Mouse (Mus musculus): ENCODE data around the gene Slc20a1.
A peak's percentile ranks its signal among the peaks of the same experiment; 100 is the strongest.

Gene Slc20a1

GRCm38 (mm10) chr2:129198436-129199327 lies at the start of gene Slc20a1:
Gene Slc20a1 (plus strand): TSS chr2:129198764.
- DNase-seq (ENCODE audit: low read depth), result peak; percentile 97

- no peak for DNase-seq (ENCODE audit: low read depth)
Measured at GRCm38 (mm10) chr2:129148836-129149235, 49.7 kb upstream of the Slc20a1 start.

DNA sequence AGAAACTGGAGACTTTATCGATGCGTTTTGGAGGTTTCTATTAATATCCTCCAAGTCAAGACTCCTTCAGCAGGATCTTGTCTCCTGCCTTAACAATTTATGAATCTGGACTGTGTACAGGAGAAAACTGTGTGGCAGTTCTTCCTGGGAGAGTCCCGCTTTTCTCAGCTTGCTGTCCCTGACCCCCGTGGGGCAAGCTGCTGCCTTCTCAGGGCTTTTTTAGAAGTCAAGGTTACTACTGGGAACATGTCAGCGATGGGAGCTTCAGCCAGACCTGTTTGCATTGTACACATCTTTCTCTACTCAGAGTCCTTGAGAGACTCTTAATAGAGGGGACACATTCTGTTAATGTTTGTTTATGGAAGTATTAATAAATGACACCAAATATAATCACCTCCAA lies 48.2 kb upstream of the Slc20a1 start:
- no peak for DNase-seq (ENCODE audit: low read depth)

DNA sequence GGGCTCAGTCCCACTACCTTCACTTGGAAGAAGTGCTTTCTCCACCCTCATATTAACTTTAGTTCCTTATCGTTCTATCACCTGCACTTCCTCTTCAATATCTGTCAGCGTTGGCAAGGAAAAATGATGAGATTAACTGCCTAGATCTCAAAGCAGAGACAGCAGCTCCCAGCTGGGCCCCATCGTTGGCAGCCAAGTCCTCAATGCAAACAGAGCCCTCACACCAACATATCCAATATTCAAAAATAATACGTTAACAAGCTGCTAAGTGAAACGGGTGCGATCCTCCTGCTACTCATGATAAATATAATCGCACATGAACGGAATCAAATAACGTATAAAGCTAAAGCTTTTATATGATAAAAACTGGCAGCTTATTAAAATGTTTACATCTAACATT lies 47.5 kb upstream of the Slc20a1 start:
- no peak for DNase-seq (ENCODE audit: low read depth)

GRCm38 (mm10) chr2:129152751-129153150 lies 45.8 kb upstream of the Slc20a1 start:
- DNase-seq (ENCODE audit: low read depth), result peak; percentile 26

GRCm38 (mm10) chr2:129164815-129165214 lies 33.7 kb upstream of the Slc20a1 start:
- DNase-seq (ENCODE audit: low read depth), result peak; percentile 57

GRCm38 (mm10) chr2:129166466-129167463 lies 31.8 kb upstream of the Slc20a1 start:
- DNase-seq (ENCODE audit: low read depth), result peak; percentile 86

DNA sequence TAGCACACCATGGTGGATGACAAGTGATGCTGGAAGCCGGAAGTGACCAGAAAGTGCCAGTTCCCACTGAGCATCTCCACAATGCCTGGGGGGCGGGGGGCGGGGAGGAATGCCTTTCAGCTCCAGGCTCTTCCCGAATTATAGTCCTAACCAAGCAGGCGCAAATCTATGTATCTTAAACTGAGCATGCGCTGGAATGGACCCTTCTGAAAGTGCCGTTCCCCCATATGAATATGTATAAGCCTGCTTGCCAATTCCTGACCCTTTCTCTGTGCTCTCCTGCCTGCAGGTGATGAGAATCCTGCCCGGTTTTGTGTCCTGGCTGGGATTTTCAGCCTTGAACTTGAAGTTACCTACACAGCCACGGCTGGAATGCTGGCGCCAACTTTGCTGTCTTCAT lies 25.2 kb upstream of the Slc20a1 start:
- no peak for DNase-seq (ENCODE audit: low read depth)

- peak; percentile 81 for DNase-seq (ENCODE audit: low read depth)
Measured at GRCm38 (mm10) chr2:129174474-129174873, 24.1 kb upstream of the Slc20a1 start.

DNA sequence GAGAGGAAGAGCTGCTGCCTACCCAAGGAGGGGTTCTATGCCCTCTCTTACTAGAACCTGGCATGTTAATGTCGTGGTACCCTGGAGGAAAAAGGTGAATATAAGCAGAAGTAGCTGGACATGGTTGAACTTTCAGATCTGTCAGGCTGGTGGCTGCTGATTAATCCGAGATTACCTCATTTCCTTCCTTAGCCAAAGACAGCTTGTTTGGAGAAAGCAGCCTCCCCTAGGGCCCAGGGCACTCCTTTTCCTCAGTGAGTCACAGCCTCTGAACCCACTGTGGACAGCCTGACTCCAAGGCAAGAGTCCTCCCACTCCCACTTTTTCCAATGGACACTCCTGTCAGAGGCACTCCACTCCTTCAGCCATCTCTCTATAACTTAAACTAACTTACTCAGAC lies 22.9 kb upstream of the Slc20a1 start:
- DNase-seq (ENCODE audit: low read depth), result peak; percentile 95

- DNase-seq (ENCODE audit: low read depth), result peak; percentile 67
Measured at GRCm38 (mm10) chr2:129176676-129177420, 21.7 kb upstream of the Slc20a1 start.

GRCm38 (mm10) chr2:129177661-129178060 lies 20.9 kb upstream of the Slc20a1 start:
- no peak for DNase-seq (ENCODE audit: low read depth)

DNA sequence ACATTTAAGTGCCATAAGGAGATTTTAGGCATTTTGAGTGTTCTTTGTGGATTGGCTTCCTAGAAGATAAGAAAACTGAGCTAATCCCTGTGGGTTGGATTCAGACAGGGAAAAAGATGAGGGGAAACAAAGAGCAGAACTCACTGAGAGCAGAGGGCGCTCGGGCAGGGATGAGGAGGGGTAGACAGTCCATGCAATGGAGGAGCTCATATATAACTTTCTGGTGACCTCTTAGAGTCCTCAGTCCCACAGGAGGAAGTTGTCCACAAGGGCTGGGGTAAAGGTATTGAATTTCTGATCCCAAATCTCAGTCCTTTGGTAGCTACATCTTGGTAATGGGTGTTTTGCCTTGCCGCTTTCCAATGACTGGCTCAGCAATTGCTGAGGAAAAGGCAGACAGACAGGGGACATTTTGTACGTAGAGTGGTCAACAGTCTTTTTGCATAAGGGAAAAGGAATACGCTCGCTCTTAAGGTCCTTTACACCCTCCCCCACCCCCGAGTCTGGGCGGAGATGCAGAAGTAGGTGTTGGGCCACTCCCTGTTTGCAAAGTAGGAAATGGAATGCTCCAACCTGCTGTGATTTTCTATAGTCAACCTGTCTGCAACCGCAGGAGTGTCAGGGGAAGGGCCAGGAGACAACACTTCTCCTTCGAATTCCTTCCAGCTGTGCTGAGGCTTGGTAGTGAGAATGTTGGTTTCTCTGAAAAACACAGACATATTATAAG lies 20.2 kb upstream of the Slc20a1 start:
- DNase-seq (ENCODE audit: low read depth), result no peak

- peak; percentile 97 for DNase-seq (ENCODE audit: low read depth)
Measured at GRCm38 (mm10) chr2:129179946-129180853, 18.4 kb upstream of the Slc20a1 start.

- DNase-seq (ENCODE audit: low read depth), result peak; percentile 70
Measured at GRCm38 (mm10) chr2:129181509-129181908, 17.1 kb upstream of the Slc20a1 start.

GRCm38 (mm10) chr2:129182412-129182811 lies 16.2 kb upstream of the Slc20a1 start:
- no peak for DNase-seq (ENCODE audit: low read depth)

DNA sequence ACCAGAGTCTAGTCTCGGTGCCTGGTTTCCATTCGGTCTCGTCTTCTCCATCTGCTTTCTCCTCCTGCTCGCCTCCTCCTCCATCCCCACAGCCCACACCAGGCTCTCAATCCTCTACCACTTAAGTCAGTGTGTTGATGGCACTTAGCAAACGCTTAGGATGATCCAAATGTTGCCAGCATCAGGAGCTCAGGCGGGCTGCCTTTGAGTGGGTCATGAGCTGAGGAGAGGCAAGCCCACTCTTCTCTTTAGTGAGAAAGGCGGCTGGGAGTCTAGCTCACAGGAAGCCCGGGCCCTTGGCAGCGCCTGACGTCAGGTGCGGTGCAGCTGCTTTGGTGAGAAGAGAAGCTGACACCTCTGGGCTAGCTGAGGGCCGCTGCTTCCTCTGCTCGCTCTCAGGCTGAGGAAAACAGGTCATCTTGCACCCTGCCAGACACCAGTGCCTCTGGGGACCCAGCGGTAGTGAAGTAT lies 15.0 kb upstream of the Slc20a1 start:
- no peak for DNase-seq (ENCODE audit: low read depth)

DNA sequence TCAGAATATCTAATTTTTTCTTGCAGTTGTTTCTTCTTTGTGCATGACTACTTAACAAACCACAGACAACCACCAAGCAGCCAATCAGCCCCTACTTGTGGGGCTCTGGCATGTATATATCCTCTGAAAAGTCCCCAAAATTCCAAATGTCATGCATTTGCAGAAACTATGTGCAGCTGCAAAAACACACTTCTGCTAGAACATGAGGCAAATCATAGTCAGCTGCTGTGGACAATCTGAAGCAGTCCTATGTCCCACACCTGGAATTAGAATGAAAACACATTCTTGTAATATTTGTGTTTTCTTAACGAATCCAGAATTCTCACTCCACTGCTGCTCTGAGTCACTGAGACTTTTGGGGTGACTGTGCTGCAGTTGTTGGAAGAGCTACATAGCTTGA lies 13.7 kb upstream of the Slc20a1 start:
- DNase-seq (ENCODE audit: low read depth), result no peak

DNA sequence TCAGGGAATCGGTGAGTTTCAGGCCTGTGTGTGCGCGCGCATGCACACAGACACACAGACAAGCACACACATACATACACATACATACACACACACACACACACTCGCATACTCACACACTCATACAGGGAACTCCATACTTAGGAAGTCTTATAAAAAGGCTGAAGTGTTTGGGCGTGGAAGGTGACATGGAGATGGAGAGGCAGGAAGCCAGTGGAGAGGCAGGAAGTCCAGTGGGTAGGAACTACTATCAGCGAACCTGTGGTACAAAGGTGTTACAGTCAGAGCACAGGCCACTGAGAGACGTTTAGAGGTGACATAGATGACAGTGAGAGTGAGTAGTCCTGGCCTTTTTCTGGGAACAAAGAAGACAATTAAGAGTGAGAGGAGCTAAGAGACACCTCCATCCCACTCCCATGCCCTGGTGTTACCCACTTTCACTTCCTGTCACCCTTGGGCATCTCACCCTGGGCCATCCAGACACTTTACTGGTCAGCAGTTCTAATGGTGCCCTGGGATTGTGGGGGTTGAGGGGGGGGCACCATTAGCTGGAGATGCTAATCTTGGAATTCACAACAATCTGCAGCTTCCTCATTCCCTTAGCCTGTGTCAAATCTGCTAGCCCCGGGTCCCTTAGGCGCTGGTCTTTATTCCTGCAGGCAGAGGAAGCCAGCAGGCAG lies 12.8 kb upstream of the Slc20a1 start:
- no peak for DNase-seq (ENCODE audit: low read depth)

Measured in 416B (cell line).